Mouse (Mus musculus): Measurements from ENCODE around the gene S100pbp.

Gene S100pbp

DNA sequence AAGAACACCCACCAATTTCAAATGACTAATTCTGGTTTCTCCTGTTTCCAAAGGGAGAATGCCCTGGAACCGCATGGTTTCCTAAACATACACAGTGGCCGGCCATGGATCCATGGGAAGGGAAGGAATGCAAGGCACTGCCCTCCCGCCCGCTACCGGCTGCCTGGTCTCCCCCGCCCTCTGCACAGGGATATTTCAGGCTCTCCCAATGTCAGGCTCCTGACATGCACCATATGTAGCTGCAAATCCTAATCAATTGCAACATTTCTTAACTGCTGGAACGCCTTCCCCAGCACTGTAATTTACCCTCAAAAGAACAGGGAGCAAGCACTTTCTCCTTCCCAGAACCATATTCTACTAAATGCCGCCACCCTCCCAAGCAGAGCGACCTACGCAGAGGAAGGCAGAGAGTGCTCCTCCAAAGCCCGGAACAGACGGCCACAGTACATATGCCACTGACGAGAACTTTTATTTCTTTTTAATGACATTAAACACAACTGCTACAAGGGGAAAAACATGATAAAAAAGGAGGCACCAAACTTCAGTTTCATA is 41.9 kb downstream of the S100pbp start:
- DNase-seq (ENCODE audit: low spot score), result no peak

DNA sequence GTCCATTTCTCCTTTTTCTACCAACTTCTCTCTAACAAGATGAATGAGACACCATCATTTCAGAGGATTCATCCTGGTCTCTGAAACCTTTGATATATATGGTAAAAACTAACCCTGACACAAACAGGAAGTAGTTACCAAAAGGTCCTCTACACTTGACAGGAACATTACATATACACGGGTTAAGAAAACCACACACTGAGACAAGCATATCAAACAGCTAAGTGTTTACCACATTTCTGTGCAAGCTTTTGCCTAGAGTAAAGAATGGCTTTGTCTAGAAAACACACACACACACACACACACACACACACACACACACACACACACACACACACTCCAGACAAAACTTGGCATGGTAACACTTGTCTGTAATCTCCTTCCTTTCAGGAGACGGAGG is 43.1 kb downstream of the S100pbp start:
- no peak for DNase-seq (ENCODE audit: low spot score)

DNA sequence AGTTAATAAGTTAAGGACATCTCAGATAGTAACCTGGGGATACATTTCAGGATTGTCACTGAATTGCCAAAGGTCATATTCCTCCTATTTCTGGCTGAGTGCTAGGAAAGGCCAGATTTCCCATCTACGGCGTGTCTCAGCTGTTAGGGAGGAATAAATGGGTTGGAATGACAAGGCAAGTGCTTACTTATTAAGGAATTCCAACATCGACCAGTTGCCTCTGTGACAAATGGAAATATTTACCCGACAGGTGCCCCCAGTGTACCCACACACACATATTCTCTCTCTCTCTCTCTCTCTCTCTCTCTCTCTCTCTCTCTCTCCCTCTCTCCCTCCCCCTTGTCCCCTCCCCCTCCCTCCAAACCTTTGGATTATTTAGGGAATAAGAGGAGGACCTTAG is 43.6 kb downstream of the S100pbp start:
- DNase-seq (ENCODE audit: low spot score), result no peak

DNA sequence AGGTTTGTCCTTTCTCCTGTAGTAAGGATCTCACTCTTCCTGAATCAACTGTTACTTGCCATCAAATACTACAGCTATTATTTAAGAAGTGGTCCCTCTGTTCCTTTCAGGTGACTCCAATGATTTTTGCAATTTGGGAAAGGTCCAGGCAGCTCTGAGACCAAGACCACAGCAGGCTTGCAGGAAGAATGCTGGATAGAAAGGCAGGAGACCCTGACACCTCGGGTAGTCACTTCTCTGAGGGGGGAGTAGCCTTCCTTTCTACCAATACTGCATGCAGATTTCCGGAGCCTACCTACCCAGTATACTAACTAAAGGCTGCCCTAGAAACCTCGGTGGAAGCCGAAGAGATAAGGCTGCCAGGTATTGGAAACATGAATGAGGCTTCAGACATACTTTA is 44.1 kb downstream of the S100pbp start:
- DNase-seq (ENCODE audit: low spot score), result no peak

DNA sequence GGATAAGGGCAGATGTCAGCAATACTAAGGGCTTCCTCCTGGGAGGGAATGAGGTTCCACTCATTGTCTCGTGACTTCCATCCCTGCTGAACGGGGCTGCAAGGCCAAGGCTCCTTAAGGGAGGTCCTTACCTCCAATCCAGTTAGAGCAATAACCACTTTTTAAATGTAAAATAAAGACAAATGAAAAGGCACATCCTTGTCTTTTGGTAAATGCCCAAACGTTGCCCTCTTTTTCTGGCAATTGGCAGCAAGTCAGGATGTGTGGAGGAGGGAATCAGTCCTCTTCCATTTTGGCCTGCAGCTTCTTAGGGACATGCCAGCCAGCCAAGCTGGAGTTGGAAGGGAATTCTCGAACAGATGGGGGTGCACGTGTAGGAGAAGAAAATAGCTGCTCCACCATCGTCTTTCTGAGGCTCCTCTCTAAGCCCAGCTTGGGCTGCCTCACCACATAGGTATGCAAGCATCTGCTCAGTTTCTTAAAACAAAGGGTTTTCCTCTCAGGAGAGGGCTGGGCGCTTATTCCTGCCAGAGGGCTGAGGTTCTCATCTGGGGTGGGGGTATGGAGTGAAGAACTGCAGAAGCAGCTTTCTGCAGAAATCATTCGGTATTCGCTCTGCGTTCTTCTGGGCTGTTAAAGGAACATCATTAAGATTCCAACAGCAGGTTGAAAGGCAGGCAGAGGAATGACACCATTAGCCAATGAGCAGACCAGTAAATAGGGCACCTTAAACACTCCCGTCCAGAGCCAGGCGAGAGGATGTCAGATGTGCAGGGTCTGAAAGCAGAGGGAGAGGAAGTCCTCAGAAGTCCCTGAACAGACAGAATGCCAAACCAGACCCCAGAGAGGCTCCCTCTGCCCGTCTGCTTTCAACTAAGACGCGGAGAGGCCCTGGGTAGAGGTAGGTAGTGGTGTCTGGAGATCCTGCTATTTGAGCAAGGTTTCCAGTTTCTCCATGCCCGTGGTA is 44.8 kb downstream of the S100pbp start:
- no peak for DNase-seq (ENCODE audit: low spot score)

DNA sequence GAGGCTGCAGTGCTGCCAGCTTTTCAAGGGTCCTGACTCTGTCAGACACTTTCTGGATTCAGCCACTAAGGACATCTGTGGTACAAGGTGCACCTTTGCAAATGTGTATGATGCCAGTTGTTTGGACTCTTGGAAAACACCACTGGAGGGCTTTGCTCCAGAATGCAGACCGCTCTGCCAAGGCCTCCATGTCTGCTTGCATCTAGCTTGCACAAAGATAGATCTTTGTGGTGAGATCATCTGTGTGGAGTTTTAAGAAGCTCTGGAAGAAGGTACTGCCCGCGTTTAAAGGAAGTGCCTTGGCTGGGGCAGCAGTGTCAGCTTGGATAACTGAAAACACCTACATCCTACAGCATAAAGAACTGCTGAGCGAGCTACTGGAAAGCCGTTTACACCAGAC is 46.0 kb downstream of the S100pbp start:
- no peak for DNase-seq (ENCODE audit: low spot score)

DNA sequence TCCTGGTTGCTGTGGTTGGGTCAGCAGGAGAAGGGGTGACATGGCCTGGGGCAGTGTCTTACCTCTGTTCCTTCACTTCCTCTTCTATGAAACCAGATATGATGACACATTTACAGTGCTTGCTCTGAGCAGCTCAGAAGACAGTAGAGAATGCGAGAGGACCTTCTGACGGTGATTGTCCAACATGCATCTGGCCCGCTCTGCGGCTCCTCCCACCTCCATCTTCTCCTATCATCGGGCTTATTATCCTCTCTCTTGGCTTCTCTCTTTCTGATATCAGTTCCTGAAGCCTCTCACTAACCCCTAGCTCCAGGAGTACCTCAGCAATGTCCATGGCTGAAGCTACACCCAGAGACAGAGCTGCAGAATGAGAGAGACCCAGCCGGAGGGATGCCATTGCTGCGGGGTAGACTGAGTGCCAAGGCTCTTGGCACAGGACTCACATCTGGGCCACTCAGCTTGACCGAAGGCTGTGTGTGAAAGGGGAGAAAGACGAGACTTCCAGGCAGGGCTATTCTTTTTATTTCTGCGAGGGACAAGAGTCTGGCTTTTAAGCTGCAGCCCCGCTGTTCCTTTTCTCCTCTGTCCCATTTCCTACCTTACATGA is 47.0 kb downstream of the S100pbp start:
- no peak for DNase-seq (ENCODE audit: low spot score)

DNA sequence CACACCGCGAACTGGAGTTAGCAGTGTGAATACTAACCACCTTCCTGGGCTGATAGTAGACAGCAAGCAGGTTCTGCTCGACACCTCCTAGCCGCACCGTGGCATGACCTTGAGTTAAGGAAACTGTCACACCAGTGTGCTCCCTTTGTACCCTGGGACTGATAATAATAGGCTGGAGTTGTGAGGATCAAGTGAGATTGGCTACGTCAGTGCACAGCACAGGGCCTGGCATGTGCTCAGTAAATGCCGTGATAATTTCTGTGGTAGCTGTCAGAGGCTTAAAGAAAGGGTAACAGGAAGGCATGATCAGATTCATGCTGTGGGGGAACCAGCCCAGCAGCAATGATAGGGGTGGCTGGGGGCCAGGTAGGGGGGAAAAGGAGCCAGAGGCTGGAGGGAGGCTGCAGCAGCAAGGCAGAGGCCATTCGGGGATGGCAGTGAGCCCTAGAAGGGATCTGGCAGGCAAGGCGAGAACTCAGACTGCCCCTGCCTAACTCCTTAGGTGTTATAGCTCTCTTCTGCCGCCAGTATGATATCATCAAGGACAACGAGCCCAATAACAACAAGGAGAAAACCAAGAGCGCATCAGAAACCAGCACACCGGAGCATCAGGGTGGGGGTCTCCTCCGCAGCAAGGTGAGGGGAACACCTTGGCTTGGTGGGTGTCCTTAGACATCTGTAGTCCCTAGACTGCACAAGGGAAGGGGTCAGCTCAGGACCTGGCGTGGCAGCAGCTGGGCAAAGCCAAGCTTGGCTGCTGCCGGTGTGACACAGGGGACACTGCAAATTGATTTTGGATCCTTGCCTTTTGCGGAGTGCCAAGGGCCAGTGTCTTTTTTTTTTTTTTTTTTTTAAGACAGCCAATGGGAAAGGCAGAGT is 47.7 kb downstream of the S100pbp start:
- DNase-seq (ENCODE audit: low spot score), result no peak

DNA sequence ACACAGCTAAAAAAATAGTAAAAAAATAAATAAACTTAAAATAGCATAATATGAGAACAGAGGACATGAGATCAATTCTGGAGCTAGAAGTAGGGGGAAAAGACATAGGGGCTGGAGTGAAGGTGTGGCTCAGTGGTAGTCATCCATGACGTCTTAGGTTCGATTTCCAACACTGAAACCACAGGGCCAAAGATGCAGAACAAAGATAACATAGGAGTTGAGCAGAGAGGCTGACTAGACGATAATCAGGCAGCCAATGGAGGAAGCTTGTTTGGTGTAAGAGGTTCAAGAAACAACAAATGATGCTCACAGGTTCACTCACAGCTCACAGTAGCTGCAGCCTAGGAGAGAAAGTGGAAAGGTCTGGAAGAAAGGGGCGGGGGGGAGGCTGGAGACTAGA is 48.7 kb downstream of the S100pbp start:
- DNase-seq (ENCODE audit: low spot score), result no peak

DNA sequence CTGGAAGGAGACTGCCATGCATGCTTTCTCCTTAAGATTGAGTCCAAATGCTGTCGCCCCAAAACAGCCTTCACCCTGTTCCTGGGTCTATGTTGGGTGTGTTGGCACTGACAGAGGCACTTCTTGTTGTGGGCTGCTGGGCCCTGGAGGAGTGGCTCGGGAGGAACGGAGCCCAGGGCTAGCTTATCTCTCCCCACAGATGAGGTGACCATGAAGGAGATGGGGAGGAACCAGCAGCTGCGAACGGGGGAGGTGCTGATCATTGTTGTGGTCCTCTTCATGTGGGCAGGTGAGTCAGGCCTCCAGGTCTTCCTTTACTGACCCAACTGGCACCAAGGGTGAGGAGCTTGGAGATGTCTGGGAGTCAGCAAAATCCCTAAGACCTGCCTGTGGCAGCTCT is 49.9 kb downstream of the S100pbp start:
- no peak for DNase-seq (ENCODE audit: low spot score)

DNA sequence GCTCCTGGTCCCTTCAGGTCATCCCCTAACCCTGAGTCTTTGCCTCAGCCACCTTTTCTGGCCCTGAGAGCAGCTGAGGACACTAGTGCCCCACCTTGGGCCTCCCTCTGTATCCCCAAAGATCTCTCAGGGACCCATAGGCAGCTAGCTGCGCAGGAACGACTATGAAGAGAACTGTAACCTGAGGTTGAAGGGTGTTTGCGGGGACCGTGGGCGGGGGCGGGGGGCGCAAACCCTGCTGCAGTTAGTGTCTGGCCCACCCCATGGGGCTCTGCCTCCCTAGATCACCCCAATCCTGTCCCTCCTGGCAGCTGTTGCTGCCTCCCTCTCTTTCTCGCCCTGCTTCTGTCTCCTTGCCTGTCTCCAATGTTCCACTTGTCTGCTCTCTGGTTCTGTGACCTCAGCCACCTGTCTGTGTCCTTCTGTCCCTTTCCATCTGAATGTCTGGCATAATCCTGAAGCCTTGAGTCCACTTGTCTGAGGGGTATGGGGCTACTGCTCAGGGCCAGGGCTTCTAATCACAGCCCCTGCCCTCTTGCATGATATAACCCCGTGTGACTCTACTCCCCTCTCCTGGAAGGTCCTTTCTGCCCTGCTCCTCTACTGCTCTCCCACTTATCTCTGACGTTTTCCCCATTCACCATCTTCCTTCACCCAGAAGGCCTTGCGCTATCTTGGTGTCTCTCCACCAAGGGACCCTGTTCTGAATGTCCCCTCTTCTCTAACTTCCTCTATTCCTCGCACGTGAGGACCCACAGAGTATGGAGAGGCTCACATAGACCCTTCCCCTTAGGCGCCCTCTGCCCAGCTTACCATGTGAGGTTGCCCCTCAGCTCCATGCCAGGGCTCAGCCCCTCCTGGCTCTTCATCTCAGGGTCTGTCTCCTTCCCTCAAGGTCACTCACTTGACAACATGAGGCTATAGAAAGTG is 51.9 kb downstream of the S100pbp start:
- DNase-seq (ENCODE audit: low spot score), result no peak

DNA sequence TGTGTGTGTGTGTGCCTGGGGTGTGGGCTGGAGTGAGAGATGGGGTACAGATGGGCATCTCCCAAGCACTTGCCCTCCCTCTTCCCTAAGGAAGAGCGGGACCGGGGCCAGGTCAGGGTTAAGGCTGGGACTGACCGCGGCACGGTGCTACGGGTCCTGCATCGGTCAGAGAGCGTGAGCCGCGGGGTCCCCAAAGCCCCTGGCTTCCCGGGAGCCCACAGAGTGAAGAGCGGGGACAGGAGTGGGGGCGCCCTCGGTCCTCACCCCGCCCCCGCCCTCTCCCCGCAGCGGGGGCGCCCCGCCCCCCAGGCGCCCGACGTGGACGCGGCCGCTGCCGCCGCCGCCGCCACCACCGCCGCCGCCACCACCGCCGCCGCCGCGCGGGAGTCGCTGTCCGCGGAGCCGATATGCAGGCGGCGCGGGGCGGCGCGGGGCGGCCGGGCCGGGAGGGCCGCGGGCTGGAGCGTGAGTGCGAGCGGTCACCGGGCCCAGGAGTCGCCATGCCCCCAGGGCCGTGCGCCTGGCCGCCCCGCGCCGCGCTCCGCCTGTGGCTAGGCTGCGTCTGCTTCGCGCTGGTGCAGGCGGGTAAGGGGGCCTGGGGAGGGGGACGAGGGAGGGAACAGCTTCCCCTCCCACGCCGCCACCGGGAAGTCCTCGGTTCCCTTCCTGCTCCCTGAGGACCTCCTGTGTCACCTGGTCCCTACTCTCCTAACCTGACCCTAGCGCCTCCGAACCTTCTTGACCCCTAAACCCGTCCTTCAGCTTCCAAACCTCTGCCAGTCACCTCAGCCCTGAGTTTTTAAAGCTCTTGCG is 52.7 kb downstream of the S100pbp start, which contains the start of gene Fndc5:
Fndc5 (plus strand) TSS at position 421 of the 813 bp plus-strand sequence.
- peak; percentile 46 for DNase-seq (ENCODE audit: low spot score)

DNA sequence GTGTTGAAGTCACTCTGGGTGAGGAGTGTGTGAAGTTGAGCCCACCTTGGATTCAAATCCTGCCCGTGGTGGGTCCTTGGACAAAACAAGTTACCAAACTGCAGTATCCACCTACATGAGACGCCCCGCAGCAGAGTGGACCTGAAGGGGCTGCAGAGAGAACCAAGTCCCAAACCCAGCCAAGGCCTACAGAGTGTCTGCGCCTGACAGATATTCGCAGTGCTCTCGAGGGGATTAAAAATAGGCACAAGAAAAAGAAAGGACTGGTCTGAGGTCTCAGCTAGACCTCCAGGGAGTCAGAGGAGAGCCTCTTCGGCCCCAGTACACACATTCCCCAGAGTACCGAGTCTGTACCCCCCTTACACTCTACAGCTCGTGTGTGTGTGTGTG is 53.3 kb downstream of the S100pbp start:
- peak; percentile 45 for DNase-seq (ENCODE audit: low spot score)

DNA sequence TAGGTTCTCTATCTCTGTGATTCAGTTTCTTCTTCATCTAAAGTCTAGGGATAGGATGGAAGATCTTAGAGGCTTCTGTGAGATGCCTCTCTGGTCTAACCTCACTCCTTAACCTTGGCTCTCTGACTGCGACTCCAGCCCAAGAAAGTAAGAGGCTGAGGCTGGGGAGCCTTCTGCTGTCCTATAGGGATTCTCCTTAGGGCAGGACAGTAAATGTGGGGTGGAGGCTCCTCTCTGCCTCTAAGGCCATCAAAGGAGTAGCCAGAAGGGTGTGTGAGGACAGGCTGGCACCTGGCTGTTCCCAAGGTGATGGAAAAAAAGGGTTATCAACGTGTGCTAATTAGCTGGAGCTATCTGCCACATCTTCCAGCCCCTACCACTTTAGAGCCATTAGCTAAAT is 53.9 kb downstream of the S100pbp start:
- no peak for DNase-seq (ENCODE audit: low spot score)

DNA sequence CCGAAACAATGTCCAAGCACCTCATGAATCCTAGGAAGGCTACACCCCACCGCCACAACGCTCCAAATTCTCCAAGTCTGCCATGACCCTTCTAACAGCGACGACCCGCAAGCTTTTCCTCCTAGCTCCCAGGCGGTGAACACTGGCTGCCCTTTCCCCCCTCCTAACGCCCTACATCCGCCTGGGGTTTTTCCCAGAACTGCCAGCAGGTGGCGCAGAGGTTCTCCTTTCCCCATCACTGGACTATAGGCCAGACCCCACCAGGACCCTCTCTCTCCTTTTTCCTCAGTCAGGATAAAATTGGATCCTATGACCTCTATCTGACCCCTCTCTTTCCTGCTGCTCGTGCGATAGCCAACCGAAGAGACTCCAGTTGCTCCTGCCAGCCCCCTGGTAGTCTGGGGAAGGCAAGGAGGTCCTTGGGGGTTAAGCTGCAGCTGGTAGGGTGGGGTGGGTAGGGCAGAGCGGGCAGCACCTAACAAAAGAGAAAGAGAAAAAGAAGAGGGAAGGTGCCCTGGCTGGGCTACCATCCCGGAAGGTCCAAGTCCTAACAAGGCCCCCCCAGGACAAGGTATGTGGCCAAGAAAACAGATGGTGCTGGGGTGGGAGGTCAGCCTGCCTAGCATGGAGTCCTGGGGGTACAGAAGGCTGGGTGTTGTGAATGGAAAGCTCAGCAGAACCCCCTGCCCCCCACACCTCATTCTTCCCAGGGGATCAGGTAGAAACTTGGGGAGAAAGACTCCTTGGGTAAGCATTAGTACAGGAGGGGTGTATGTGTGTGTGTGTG is 54.5 kb downstream of the S100pbp start:
- peak; percentile 88 for DNase-seq (ENCODE audit: low spot score)

DNA sequence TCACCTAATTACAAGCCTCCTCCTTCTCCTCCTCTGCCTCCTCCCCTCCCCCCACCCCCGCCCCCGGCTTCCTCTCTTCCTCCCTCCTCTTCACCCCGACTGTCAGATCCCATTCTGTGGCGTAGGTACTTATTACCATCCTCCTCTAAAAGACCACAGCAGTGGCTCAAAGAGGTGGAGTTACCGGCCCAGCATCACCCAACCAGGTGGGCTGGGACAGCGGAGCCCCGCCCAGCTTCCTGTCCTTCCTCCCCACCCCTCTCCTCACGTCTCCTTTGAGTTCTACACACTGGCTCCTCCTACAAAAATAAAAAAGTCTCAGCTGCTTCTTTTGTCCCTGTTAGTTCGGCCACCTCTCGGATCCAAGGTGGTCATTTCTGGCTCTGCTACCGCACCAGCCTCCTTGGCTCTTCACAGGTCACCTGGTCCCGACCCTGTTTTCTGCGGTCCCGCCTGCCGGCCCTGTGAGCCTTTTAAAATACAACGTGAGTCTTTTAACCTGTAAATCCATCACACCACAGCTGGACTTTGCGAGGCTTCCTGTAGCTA is 58.7 kb downstream of the S100pbp start:
- DNase-seq (ENCODE audit: low spot score), result peak; percentile 25

DNA sequence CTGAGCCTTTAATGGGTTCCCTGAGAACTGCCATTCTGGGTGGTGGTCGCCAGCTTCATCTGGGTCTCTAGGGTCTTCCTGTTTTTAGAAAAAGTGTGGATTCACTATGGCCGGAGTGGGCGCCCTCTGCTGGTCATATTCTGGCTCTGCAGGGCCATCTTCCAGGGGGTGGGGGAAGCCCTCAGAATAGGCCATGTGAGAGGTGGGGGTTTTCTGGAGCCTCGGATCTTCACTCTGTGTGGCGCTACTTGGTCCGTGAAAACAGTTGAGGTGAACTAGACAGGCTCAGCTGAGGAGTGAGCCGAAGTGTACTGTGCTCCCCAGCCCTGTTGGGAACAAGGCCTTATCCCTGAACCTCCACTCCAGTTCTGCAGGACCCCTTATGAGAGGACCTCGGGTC is 59.4 kb downstream of the S100pbp start:
- peak; percentile 79 for DNase-seq (ENCODE audit: low spot score)

DNA sequence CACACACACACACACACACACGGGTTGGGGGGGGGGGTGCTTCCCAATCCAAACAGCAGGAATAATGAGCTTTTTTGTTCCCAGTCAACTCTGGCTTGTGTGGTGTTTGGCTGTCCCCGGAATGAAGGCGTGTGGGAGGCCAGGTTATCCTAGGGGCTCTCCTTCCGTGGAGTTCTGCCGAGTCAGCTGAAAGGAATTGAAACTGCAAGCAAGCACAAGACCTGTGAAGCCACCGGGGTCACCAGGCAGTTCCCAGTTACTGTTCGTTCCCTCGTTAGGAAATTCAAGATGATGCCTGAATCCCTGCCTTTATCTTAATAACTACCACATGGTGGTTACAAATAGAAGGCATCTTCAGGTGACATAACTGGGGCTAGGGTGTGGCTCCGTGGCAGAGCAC is 60.1 kb downstream of the S100pbp start:
- DNase-seq (ENCODE audit: low spot score), result peak; percentile 57

All from MN1 (cell line).